Mouse (Mus musculus): ENCODE measurements at regions not wholly inside any gene's neighbourhood (a gene's known extent, or its start where the extent isn't known, plus 50 kb on each side); places are given as distances from the start of the nearest gene placed in this dataset.

GRCm38 (mm10) chr2:45805329-45805728 lies 688.1 kb upstream of the Zeb2 start:
- TF ChIP-seq POLR2A (IDR thresholded peaks at IDR 0.05; ENCODE audit: low read depth, low read length) = no peak
- TF ChIP-seq CTCF (conservative IDR thresholded peaks at IDR 0.05; ENCODE audit: insufficient read depth, insufficient read length, low read depth, low read length) = no peak

Measured in kidney, adult 2 months (tissue).